Mouse (Mus musculus) left cerebral cortex, adult 11 months (tissue): ENCODE measurements around the gene Slc37a1.

Experiments used
- DNase-seq: peaks from one replicate; pipeline ENCODE4 v3.0.0; 2022; ENCODE audit warnings: low spot score

The Slc37a1 gene

DNA sequence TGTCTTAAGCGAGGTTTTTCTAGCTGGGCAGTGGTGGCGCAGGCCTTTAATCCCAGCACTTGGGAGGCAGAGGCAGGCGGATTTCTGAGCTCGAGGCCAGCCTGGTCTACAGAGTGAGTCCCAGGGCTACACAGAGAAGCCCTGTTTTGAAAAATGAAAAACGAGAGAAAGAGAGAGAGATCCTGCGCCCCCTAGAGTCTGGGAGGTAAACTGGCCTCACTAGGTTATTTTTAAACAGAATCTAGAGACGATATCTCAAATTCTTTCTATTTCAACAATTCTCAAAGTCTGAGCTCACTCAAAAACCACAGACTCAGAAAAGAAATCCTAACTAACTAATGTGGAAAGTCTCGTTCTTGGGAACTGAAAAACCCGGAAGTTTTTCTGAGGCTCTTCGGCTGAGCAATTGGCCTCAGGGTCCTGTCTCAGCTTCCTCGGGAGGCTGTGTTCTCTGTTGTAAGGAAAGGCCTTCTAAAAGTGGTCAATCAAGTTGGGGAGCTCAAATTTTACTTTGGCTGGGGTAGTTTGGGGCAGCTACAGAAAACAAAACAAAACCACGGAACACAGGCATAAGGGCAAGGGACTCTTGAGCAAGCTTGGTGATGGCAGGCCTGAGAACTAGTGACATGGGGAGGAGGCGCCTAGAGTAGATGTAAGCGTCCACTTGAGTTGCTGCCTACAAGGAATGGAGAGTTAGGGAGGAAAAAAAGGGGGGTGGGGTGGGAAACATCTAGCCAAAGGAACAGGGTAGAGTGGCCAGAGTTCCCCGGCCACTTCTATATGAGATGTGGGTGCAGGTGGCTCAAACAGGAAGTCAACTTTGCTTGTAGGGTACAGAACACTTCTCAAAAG is 8.0 kb downstream of the Slc37a1 start:
- no peak for DNase-seq

DNA sequence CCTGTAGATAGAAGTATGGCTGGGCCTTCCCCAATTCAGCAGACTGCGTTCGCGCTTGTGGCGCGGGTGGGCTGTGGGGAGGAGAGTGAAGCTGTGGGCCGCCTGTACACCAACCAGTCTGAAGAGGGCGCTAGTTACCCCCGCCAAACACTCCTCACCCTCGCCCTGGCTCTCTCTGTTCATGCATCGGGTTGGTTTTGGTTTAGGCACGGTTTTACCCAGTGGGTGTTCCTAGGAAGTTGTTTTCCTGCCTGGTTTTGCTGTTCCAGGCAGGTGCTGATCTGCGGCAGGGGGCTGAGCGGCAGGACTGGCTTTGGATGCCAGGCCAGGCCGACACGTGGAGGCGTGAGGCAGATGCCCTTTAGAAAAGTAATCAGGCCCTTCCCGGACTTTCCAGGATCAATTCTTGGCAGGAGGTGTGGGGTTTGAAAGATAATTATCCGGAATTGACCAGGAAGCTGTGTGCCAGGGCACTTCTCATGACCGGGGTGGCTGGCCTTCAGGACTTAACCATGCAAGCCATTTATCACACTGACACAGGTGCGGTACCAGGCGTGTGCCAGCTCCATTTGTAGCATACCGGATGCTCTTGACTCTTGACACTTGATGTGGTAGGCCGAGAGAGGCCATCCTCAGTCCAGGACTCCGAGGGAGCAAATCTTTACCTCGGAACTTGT is 8.8 kb downstream of the Slc37a1 start:
- no peak for DNase-seq

DNA sequence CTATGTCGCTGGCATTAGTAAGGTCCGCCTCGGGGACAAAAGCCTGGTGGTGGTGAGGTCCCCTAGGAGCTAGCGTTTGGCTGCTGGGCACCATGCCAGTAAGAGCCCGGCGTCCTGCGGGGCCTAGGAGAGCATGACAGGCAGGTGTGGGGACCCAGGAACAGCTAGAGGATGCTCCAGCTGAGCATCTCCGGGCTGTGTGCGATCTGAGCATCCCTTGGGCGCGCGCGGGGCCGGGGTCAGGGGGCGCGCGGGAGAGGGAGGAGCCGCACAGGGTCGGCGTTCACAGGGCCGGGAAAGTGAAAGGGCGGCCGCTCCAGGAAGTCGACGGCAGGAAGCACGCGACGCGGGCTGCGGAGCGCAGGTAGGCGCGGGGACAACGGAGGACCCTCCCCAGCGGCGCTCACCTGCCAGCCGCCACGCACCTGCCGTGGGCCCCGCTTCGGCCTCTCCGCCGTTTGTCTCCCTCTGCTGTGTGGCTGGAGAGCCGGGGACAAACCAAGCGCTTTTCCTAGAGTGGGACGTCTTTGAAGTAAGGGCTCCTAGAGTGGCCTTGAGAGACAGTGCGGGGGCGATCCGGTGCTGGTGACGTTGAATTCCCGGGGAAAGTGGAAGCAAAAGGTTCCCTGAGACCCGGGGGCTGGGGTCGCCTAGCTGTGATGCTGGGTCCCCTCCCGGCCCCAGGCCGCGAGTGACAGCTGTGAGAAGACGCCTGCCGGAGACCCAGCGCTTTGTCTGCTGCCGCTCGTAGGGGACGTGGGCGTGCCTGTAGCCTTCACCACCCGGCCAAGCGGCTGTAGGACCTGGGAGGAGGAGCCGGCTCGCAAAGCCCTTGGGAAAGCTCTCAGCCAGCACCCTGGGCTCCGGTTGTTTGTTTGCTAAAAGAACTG is 9.5 kb downstream of the Slc37a1 start:
- DNase-seq, result peak; percentile 58

DNA sequence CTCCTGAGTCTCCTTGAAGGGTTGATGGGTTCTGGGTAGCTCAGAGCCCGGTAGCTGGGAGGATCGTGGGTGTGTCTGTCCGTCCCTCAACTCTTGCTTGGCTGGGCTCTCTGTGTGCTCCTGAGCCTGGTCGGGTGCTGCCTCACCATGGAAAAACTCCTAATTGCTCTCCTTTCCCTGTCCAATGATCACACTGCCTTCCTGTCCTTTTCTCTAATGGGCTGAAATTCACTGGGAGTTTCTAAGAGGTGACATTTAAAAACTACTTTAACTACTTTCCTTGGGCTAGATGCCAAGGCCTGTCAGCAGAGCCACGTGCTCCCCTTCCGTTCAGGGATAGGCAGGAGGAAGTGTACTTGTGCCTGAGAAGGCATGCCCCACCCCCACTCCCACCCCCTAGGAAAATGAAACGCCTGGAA is 10.9 kb downstream of the Slc37a1 start:
- no peak for DNase-seq

DNA sequence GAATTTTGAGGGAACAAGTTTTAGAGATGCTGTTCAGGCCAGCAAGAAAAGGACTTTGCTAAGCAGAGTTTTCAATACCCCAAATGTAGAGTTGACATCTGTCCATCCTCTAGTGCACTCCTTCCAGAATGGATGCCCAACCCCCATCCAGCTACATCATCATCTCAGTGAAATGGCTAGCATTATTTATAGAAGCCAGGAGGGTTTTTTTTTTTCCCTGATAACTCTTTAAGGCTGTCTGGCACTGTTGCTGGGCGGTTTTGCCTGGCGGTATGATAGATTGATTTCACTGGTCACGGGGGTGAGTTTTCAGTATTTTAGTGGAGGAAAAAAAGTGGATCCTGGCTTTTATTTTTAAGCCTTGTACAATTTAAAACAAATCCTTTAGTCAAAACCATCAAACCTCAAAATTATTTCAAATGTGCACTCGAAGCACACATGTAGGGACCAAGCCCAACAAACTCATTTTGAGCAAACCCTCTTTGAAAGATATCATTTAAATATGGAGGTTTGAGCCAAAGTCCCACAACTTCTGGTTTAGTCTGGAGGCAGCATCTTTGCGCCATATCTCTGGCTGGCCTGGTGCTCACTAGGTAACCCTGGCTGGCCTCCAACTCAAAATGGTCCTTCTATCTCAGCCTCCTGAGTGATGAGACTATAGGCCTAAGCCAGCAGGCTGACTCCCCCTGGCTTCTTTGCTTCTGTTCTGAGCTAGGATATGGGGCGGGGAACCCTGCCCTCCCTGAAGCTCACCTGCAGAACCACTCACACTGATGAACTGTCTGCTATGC is 12.0 kb downstream of the Slc37a1 start:
- DNase-seq, result no peak

DNA sequence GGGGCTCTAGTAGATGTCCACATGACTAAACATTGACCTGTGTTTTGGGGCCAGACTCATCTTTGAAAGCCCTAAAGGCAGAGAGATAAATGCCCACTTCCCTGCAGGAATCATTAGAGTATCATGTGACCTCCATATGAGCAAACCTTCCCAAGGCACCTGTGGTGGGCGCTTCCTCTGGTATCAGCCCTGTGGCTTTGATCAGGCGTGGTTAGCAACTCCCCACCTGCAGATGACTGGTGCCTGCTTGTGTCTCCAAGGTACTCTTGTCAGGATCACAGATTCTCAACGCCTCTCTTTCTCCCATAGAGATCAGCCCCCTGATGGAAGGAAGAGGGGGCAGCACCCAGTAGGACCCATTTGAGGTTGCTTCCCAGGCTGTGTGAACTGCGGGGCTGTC is 13.4 kb downstream of the Slc37a1 start:
- DNase-seq, result no peak

DNA sequence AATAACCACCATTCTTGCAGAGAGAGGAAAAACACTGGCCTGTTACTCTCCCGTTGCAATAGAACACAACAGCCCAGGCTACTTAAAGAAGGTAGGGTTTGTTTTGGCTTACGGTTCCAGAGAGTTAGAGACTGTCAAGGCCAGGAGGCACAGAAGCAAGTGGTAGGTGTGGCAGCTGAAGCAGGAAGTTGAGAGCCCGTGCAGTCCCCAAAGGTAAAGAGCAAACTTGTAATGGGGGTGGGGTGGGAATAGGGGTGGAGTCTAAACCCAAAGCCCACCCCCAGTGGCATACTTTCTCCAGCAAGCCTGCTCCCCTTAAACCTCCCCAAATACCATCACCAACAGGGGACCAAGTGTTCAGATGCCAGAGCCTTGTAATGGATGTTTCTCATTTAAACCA is 14.1 kb downstream of the Slc37a1 start:
- DNase-seq, result no peak

DNA sequence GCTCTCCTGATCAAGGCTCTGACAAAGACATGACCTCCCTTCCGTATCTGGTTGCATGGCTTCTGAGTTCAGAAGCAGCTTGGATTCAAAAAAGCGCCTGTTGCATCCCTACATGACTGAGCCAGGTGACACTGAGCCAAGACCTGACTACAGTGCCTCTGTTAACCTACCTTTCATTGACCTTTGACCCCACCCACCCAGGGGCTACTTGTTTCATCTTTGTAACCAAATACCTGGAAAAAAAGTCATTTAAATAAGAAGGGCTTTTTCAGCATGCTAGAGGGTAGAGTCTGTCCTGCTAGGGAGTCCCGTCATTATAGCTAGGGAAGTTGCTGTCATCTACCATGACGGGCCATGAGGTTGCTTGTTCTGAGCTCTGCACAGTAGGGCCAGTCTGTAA is 16.8 kb downstream of the Slc37a1 start:
- no peak for DNase-seq

DNA sequence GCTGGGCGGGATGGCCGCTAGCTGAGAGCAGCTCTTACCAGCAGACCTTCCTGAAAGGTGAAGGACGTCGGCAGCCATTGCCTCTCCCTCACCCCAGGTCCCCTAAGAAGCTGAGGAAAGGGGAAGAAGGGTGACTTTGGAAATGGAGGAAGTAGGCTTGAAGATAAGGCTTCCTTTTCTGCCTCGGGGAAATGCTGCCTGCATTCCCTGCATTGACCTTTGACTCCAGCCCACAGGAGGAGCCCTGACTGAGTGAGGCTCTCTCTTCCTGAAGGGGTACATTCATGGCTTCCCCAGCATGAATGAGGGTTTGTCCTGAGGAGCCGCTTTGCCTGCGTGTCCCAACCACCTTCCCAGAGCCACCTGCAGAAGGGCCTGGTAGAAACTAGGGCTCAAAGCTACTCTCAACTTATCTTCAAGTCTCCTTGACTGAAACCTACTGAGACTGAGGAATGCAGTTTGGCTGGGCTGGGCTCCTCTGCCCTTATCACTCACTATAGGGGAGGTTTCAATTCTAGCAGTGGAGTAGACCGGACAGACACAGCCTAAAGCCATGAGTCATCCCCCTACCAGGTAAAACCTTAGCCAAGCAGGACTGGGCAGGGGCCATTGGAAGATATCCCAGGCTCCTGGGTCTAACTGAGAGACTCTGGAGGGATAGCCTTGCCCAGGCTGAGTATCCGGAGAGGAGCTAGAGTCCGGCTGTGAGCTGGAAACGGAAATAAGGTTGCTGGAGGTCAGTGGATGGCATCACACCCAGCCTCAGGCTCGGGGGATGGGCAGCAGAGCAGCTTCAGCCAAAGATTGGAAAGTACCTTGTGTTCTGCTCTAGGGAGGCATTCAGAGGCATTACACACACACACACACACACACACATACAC is 18.5 kb downstream of the Slc37a1 start:
- DNase-seq, result no peak

DNA sequence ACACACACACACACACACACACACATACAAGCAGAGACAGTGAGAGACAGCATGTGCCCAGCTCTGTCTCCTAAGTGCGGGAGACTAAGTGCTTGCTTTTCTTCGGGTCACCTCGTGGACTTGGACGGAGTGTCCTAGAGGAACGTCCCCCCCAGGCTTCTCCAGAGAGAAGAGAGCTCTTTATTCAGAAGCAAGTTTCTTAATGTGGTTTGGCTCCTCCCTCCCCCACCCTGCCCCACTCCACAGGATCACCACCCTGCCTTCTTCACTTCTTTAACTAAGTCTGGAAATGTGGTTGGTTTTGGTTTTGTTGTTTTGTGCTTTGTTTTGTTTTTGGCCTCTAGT is 19.2 kb downstream of the Slc37a1 start:
- no peak for DNase-seq

DNA sequence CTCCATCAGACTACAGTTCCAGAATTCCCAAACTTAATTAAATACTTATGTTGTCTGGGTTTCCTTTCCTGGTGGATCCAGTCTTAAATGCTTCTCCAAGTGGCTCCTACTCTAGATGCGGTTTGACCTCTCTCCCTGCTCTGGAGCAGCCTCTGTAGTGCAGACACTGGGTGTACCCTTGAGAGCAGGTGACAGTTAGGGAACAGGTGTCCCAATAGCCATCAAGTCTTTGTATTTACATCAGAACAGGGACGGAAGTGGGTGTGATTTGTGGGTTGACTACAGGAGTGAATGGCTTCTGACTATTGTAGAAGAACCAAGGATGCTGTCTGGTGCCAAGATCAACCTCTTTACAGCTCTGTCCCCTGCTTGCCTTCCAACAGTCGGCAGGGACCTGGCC is 21.2 kb downstream of the Slc37a1 start:
- DNase-seq, result no peak

DNA sequence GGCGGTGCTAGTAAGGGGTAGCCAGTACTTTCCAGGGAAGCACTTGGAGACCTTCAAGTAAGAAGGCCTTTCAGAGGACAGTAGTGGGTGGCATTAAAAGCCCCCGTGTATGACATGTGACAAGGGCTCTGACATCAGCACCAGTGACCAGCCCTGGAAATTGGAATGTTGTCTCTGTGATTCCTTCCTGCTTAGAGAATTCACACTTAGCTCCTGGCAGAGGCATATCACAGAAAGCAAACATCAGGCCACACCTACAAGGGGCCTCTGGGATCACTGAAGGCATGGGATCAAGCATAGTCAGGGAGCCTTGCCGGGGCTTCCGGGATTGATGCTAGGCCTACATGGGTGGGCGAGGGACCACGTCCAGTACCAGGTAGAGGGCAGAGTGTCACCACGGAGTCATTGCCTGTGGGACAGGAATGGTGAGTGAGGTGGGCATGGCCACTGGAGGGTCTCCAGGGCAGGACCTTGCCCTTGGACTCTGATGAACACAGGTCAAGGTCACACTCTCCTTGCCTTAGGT is 21.8 kb downstream of the Slc37a1 start:
- DNase-seq, result no peak

DNA sequence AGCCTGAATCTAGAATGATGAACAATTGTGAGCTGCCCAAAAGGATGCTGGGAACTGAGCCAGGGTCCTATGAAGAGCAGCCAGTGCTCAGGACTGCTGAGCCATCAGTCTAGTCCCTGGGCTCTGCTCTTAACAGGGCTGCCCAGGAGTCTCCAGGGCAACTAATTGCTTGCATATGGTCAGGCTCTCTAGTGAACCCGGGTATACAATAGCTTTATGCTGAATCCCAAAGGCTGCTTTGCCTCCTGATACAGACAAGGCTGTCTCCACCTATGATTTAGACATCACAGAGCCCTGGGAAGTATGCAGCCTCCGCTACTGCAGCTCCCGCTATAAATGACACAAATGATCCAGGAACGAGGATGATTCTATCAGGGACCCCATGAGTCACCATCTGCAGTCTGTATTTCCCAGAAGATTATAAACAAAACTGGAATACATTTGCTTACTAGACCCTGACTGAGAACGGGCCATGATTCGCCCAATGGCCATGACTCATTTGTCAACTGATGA is 22.7 kb downstream of the Slc37a1 start:
- no peak for DNase-seq

DNA sequence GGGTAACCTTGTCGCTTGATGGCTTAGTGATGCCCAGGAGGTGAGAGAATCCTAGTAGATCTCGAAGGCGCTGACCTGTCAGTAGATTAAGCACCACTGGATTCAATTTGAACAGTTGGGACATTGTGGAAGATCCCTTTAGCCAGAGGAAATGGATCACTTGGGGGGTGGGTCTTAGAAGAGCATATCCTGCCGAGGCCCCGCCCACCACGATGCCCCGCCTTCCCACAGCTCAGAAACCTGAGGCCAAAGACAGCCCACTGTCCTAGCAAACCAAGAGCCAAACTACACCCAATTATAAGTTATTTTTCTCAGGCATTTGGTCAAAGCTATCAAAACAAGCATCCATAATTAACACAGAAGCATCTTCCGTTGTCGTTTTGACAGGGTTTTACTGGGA is 24.5 kb downstream of the Slc37a1 start:
- no peak for DNase-seq

DNA sequence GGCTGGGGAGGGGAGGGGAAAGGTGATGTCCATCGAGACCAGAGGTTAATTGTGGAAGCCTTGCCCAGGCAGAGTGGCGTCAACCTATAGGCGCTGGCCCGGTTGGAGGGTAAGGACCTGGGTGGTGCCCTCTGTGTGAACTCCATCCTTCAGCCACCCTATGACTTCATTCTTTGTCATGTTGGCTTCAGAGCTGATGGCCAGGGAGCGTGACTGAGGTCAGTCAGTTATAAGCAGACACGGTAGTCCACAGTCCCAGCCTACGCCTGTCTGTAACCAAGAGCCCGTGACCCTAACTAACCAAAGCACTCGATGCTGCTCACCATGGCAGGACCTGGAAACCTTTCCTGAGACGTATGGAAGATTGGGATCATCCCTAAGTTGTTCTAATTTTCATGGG is 26.1 kb downstream of the Slc37a1 start:
- no peak for DNase-seq

DNA sequence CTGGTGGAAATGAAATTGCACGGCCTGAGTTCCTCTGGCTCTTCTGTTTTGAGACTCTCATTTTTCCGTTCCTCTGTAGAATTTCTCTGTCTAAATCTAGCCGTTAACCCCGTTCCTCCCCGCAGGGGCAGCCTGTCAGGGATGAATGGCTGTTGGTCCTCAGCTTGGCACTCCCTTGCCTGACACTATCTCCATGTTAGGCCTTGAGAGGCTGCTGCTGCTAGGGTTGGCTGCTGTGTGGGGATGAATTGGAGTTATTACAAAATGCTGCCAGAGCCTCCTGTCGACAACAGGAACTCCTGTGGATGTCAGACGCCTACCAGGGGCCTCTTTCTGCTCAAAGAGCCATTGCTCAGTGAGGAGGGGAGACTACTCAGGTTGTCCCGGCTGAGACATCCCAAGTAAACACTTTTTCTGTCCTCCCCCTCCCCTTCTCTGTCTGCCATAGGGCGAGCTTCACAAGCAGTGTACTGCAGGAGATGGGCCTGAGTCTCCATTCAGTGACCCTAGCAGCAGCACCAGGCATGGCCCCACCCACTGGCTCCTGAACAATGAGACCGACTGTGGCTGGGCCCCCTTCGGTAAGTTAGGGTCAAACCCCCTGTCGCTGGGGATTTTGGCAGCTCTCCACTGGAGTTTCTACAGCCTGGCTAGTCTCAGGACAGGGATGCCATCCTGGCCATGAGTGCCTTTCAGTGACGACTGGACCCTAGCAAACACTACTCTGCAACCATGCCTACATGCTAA is 28.6 kb downstream of the Slc37a1 start:
- no peak for DNase-seq

DNA sequence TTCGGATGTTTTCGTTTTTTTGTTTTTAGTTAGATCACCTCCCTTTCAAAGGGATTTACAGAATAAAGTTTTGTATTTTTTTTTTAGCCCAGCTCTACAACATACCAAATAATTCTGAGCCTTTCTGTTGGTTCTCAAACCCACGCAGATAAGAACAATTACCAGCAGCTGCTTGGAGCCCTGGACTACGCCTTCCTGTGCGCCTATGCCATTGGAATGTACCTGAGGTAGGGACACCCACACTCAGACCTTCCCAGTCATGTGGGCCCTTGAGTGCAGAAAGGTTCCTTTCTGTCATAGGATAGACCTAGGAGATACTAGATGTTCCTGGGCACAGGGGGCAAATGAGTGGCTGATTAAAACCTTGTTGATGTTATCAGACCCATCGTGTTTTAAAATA is 29.4 kb downstream of the Slc37a1 start:
- DNase-seq, result no peak

DNA sequence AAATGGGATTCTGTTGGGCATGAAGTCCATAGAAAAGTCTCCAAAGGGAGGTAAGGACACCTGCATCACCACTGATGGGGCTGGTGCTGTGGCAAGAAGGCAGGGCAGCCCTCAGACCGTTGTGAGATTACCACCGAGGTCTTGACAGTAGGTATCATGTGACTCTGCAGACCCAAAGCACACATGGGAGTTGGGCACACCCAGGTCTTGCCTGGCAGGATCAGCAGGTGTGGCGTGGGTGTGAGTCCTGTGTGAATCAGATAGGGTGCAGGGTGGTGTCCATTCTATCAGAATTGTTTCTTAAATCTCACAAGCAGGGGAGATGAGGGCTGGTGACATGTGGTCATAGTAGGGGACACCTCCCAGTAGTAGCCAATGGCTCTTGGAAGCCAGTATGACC is 30.4 kb downstream of the Slc37a1 start:
- DNase-seq, result no peak

DNA sequence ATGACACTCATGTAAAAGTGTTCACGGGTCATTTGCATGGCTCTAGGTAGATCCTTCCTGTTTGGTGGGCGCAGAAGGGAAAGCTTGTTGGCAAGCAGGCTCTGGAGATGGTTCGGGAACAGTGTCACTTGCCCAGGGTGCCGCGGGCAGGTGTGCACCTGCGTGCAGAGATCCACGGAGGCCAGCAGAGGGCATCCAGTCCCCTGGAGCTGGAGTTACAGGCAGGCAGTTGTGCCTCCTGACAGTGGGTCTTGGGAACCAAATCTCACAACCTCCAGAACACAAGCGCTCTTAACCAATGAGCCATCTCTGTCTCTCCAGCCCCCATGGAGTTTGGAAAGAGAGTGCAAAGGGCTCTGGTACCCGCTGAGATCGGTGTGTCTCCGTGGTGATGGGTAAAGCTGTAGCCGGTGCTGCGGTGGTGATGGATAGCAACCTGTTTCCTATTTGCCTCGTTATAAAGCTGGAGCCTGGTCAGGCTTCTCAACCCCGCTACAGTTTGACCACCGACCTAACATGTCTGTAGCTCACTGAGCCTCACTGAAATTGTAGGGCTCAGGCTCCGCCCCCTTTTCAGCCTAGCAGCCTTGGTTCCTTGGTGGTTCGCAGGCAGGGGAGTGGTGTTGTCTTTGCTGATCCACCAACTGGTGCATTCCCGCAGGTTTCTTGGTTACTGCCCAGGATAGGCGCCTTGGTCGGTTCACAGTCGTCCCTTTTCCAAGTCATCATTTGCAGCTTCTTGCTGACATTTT is 31.1 kb downstream of the Slc37a1 start:
- no peak for DNase-seq
